In the genomic region with DNA sequence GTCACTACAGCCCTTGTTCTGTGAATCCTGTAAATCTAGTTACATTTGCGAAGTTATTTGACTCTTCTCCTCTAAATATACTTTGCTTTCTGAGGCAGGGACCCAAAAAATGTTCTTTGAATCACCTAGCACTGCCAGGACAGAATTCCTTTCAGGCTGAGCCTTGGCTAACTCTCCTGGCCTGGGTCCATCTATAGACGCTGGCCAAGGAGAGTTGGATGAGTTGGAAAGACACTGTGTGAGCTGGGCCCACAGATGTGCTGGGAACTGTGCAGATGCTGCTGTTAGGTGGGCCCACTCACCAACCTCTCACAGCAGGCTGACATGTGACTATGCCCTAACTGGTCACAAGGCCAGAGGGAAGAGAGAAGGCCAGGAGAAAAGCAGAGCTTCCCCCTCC, we compare ENCODE assay signal across 9 mouse cellular contexts. TPM values are rescaled to one million over a fixed set of nuclear protein-coding genes. Genes with fewer than 3 reads are reported as not detected.
DNase-seq lines count a peak whose midpoint lies in the region; ATAC-seq and TF ChIP-seq lines count a peak whose summit lies in the region.
"Had no signal": no experiment of that assay in that cellular context is flagged by ENCODE, and none has a peak within 500 bp of the region (broad histone marks: within the 10 kb centered on the region; RNA-seq: fewer than 3 reads in every experiment).

No protein-coding gene starts in this region.

- TF ChIP-seq CTCF in liver, adult 2 months (IDR thresholded peaks at IDR 0.05; ENCODE audit: low read depth, low read length), result no peak
- no peak for TF ChIP-seq CTCF in liver, postnatal 0 days (IDR thresholded peaks at IDR 0.05; ENCODE audit: low read depth)
- no peak for TF ChIP-seq CTCF in forebrain, postnatal 0 days (IDR thresholded peaks at IDR 0.05; ENCODE audit: low read depth)
- no peak for TF ChIP-seq CTCF in thymus, adult 2 months (IDR thresholded peaks at IDR 0.05; ENCODE audit: borderline replicate concordance, control insufficient read depth, extremely low read depth, insufficient read depth, low read length, poor library complexity)

- no peak for TF ChIP-seq EP300 in liver, postnatal 0 days (IDR thresholded peaks at IDR 0.05; ENCODE audit: low read depth)

- peak; percentile 50 for DNase-seq in liver, adult 2 months (ENCODE audit: extremely low read depth, low read depth, low spot score)
- DNase-seq in liver, postnatal 0 days, result no peak
- DNase-seq in cerebellum, adult 8-10 months, result peak; percentile 46
- DNase-seq in forebrain, postnatal 0 days, result no peak
- DNase-seq in B cell, adult 2 months, result no peak
- no peak for DNase-seq in thymus, adult 2 months

- no peaks in the 10 kb centered on the region for H3K27me3 ChIP-seq in liver, adult 2 months (ENCODE audit: control insufficient read depth, insufficient read depth, low read length)
- H3K27me3 ChIP-seq in liver, postnatal 0 days (ENCODE audit: insufficient read depth, low read length), result 0 out of 2 replicates have a peak, but pooled peaks cover 3% of the 10 kb centered on the region
- H3K27me3 ChIP-seq in forebrain, postnatal 0 days (ENCODE audit: insufficient read depth, low read length), result no peaks in the 10 kb centered on the region
- H3K27me3 ChIP-seq in midbrain, embryonic 12.5 days, result no peaks in the 10 kb centered on the region
- H3K27me3 ChIP-seq in thymus, adult 2 months (ENCODE audit: control insufficient read depth, insufficient read depth, low read length), result no peaks in the 10 kb centered on the region

- no peak for TF ChIP-seq POLR2A in liver, adult 2 months (IDR thresholded peaks at IDR 0.05; ENCODE audit: extremely low read depth, insufficient read depth, low read length)
- TF ChIP-seq POLR2A in thymus, adult 2 months (IDR thresholded peaks at IDR 0.05; ENCODE audit: control insufficient read depth, extremely low read depth, insufficient read depth, low read length, poor library complexity), result no peak

- 46% methylated on average over 2 of the region's 2 CpGs for WGBS in liver, adult 2 months
- WGBS in liver, postnatal 0 days (ENCODE audit: insufficient replicate concordance), result 79% methylated on average over 2 of the region's 2 CpGs
- 55% methylated on average over 2 of the region's 2 CpGs for WGBS in forebrain, postnatal 0 days
- WGBS in midbrain, embryonic 12.5 days, result 89% methylated on average over 2 of the region's 2 CpGs
- WGBS in thymus, adult 2 months, result 86% methylated on average over 2 of the region's 2 CpGs

- H3K4me2 ChIP-seq in liver, postnatal 0 days (ENCODE audit: low read depth, low read length), result no peak overlapping the region
- 0 out of 2 replicates have a peak overlapping the region, but pooled peaks have one; percentile 64 for H3K4me2 ChIP-seq in forebrain, postnatal 0 days (ENCODE audit: low read depth)
- no peak overlapping the region for H3K4me2 ChIP-seq in midbrain, embryonic 12.5 days (replicated peaks)

- H3K9me3 ChIP-seq in liver, postnatal 0 days (ENCODE audit: low read length), result no peaks in the 10 kb centered on the region
- H3K9me3 ChIP-seq in forebrain, postnatal 0 days (ENCODE audit: low read length), result no peaks in the 10 kb centered on the region
- H3K9me3 ChIP-seq in midbrain, embryonic 12.5 days, result no peaks in the 10 kb centered on the region

- no peaks in the 10 kb centered on the region for H3K79me2 ChIP-seq in liver, adult 2 months (ENCODE audit: control insufficient read depth, insufficient read depth, low read length)

- no peak overlapping the region for H3K4me3 ChIP-seq in liver, adult 2 months (ENCODE audit: insufficient read depth, low read depth, low read length)
- H3K4me3 ChIP-seq in liver, postnatal 0 days (ENCODE audit: low read depth, low read length), result no peak overlapping the region
- H3K4me3 ChIP-seq in forebrain, postnatal 0 days (ENCODE audit: low read depth, low read length), result no peak overlapping the region
- H3K4me3 ChIP-seq in midbrain, embryonic 12.5 days, result no peak overlapping the region
- H3K4me3 ChIP-seq in thymus, adult 2 months (ENCODE audit: control insufficient read depth, insufficient read depth, low read length), result no peak overlapping the region
- H3K4me3 ChIP-seq: heart, adult 2 months had no signal

- H3K27ac ChIP-seq in liver, adult 2 months (replicated peaks; ENCODE audit: insufficient read depth, low read depth, low read length), result no peak overlapping the region
- no peak overlapping the region for H3K27ac ChIP-seq in liver, postnatal 0 days (ENCODE audit: low read depth)
- H3K27ac ChIP-seq in forebrain, postnatal 0 days (ENCODE audit: low read depth, low read length), result peak overlapping the region; percentile 97
- H3K27ac ChIP-seq in midbrain, embryonic 12.5 days (replicated peaks), result peak overlapping the region; percentile 94
- no peak overlapping the region for H3K27ac ChIP-seq in thymus, adult 2 months (ENCODE audit: control insufficient read depth, insufficient read depth, low read length)
- H3K27ac ChIP-seq: heart, adult 2 months; liver, embryonic 14.5 days had no signal

- no peaks in the 10 kb centered on the region for H3K36me3 ChIP-seq in liver, adult 2 months (ENCODE audit: control insufficient read depth, insufficient read depth, low read length)
- H3K36me3 ChIP-seq in liver, postnatal 0 days (replicated peaks; ENCODE audit: insufficient read depth, low read length), result no peaks in the 10 kb centered on the region
- H3K36me3 ChIP-seq in forebrain, postnatal 0 days (ENCODE audit: insufficient read depth), result no peaks in the 10 kb centered on the region
- H3K36me3 ChIP-seq in midbrain, embryonic 12.5 days, result no peaks in the 10 kb centered on the region
- H3K36me3 ChIP-seq in thymus, adult 2 months (ENCODE audit: control insufficient read depth, insufficient read depth, low read length), result no peaks in the 10 kb centered on the region

- peaks cover 2% of the 10 kb centered on the region; the same call in 1 of the 2 replicates for H3K4me1 ChIP-seq in liver, adult 2 months (ENCODE audit: control insufficient read depth, insufficient read depth, low read length)
- H3K4me1 ChIP-seq in liver, postnatal 0 days (ENCODE audit: insufficient read depth), result no peaks in the 10 kb centered on the region
- H3K4me1 ChIP-seq in forebrain, postnatal 0 days (ENCODE audit: insufficient read depth), result peaks cover 18% of the 10 kb centered on the region
- peaks cover 24% of the 10 kb centered on the region for H3K4me1 ChIP-seq in midbrain, embryonic 12.5 days
- peaks cover 19% of the 10 kb centered on the region for H3K4me1 ChIP-seq in thymus, adult 2 months (replicated peaks; ENCODE audit: control insufficient read depth, insufficient read depth, low read length)

- no peak overlapping the region for H3K9ac ChIP-seq in liver, adult 2 months (ENCODE audit: low read depth, low read length)
- H3K9ac ChIP-seq in liver, postnatal 0 days (replicated peaks), result no peak overlapping the region
- H3K9ac ChIP-seq in forebrain, postnatal 0 days, result no peak overlapping the region
- no peak overlapping the region for H3K9ac ChIP-seq in midbrain, embryonic 12.5 days (replicated peaks)
- H3K9ac ChIP-seq: liver, embryonic 14.5 days had no signal

- no peak for ATAC-seq in liver, postnatal 0 days
- no peak for ATAC-seq in forebrain, postnatal 0 days
- ATAC-seq in midbrain, embryonic 12.5 days (ENCODE audit: low FRiP score, low read depth), result no peak

RNA-seq across cellular contexts. Expression of a gene that starts 41.1 kb away (rescaled TPM):
- total RNA-seq in liver, adult 2 months (2014; rRNA removed), result 22.5 and 25.0 TPM in 2 replicates
- 22.5 and 23.0 TPM in 2 replicates for polyA plus RNA-seq in liver, adult 2 months (2012; rRNA removed)
- 234 and 251 TPM in 2 replicates for polyA plus RNA-seq in liver, postnatal 0 days (2015; fragmentation: Nextera tagmentation; extraction: Ambion mirVana)
- 66.6 and 71.0 TPM in 2 replicates for total RNA-seq in forebrain, postnatal 0 days (2014; rRNA removed)
- 575 and 586 TPM in 2 replicates for polyA plus RNA-seq in forebrain, postnatal 0 days (2015; fragmentation: Nextera tagmentation; extraction: Ambion mirVana)
- polyA plus RNA-seq in midbrain, embryonic 12.5 days (2016; fragmentation: Nextera tagmentation; extraction: Ambion mirVana), result 439 and 444 TPM in 2 replicates
- polyA plus RNA-seq in thymus, adult 2 months (2012; rRNA removed), result 33.7 and 35.5 TPM in 2 replicates

Comparison
In these comparisons a context has a peak if more than half of its experiments do, and no peak if none do; other contexts are left out.
1. DNase-seq: peak in liver, adult 2 months (single experiment) and cerebellum, adult 8-10 months (single experiment); none in liver, postnatal 0 days (single experiment), forebrain, postnatal 0 days (single experiment), B cell, adult 2 months (0 of 2) and thymus, adult 2 months (single experiment).
2. H3K27ac ChIP-seq: peak in forebrain, postnatal 0 days (single experiment) and midbrain, embryonic 12.5 days (single experiment); none in liver, adult 2 months (single experiment), liver, postnatal 0 days (single experiment) and thymus, adult 2 months (single experiment).